8 mouse cellular contexts compared by ENCODE assay signal in genomic region chr14:31168425-31168824, GRCm38 (mm10). TPM values are rescaled to one million over a fixed set of nuclear protein-coding genes. Genes with fewer than 3 reads are reported as not detected.
DNase-seq lines count a peak whose midpoint lies in the region; ATAC-seq lines count a peak whose summit lies in the region.

Stab1 (minus strand) TSS chr14:31168641.

- H3K9me3 ChIP-seq in hindbrain, embryonic 16.5 days (ENCODE audit: control insufficient read depth, low read length): no peaks in the 10 kb centered on the region
- no peaks in the 10 kb centered on the region for H3K9me3 ChIP-seq in midbrain, embryonic 11.5 days (ENCODE audit: control insufficient read depth, low read length)

- intact Hi-C loops in left cerebral cortex, postnatal 4 days (cut with DNase I): no loop called here

- H3K27ac ChIP-seq in hindbrain, embryonic 16.5 days (ENCODE audit: low read depth, low read length): peak within 1 kb of the TSS; percentile 20; the same call in 1 of the 2 replicates
- no peak within 1 kb of the TSS for H3K27ac ChIP-seq in midbrain, embryonic 11.5 days (ENCODE audit: low read depth, low read length)

- H3K4me1 ChIP-seq in hindbrain, embryonic 16.5 days (ENCODE audit: control insufficient read depth, insufficient read depth, low read depth, low read length): peaks cover 5% of the 10 kb centered on the region
- no peaks in the 10 kb centered on the region for H3K4me1 ChIP-seq in midbrain, embryonic 11.5 days (ENCODE audit: control insufficient read depth, insufficient read depth, low read length)

- no peak for DNase-seq in frontal cortex, adult 2 months (ENCODE audit: extremely low spot score in 1 of 2, low spot score in 1 of 2)
- no peak for DNase-seq in gastrocnemius, postnatal 25 days
- no peak for DNase-seq in left cerebral cortex, postnatal 4 days
- no peak for DNase-seq in midbrain, embryonic 11.5 days (ENCODE audit: low spot score, missing footprints)
- no peak for DNase-seq in urinary bladder, postnatal 4 days (ENCODE audit: low spot score in 2 of 2)

- H3K36me3 ChIP-seq in hindbrain, embryonic 16.5 days (ENCODE audit: control insufficient read depth, insufficient read depth, low read length): peaks cover 28% of the 10 kb centered on the region
- H3K36me3 ChIP-seq in midbrain, embryonic 11.5 days (ENCODE audit: control insufficient read depth, insufficient read depth, low read length): peaks cover 32% of the 10 kb centered on the region

- 56% methylated on average over 10 of the region's 10 CpGs for WGBS in hindbrain, embryonic 16.5 days
- WGBS in midbrain, embryonic 11.5 days: 72% methylated on average over 10 of the region's 10 CpGs

- H3K4me3 ChIP-seq in hindbrain, embryonic 16.5 days (ENCODE audit: low read length): no peak within 1 kb of the TSS
- no peak within 1 kb of the TSS for H3K4me3 ChIP-seq in midbrain, embryonic 11.5 days (ENCODE audit: low read depth, low read length)

- H3K9ac ChIP-seq in hindbrain, embryonic 16.5 days (ENCODE audit: low read depth, low read length): 0 out of 2 replicates have a peak within 1 kb of the TSS, but pooled peaks have one; percentile 13
- H3K9ac ChIP-seq in midbrain, embryonic 11.5 days (ENCODE audit: low read length): no peak within 1 kb of the TSS

- H3K4me2 ChIP-seq in hindbrain, embryonic 16.5 days (ENCODE audit: low read length): no peak within 1 kb of the TSS
- H3K4me2 ChIP-seq in midbrain, embryonic 11.5 days: no peak within 1 kb of the TSS

- no peaks in the 10 kb centered on the region for H3K27me3 ChIP-seq in hindbrain, embryonic 16.5 days (replicated peaks; ENCODE audit: control insufficient read depth, insufficient read depth, low read length)
- H3K27me3 ChIP-seq in midbrain, embryonic 11.5 days (ENCODE audit: control insufficient read depth, insufficient read depth, low read length): no peaks in the 10 kb centered on the region

- no peak for ATAC-seq in frontal cortex, adult (ENCODE audit: low TSS enrichment)
- no peak for ATAC-seq in hindbrain, embryonic 16.5 days
- ATAC-seq in midbrain, embryonic 11.5 days (ENCODE audit: low FRiP score): no peak
- ATAC-seq in erythroid progenitor cell, adult 5-6 weeks (replicated peaks; ENCODE audit: low FRiP score, poor library complexity, severe bottlenecking): no peak

RNA-seq across cellular contexts. Expression of gene Stab1, which starts in this region (rescaled TPM):
- polyA plus RNA-seq in frontal cortex, adult 2 months (2012; rRNA removed): 15.5 and 19.1 TPM in 2 replicates
- total RNA-seq in gastrocnemius, postnatal 25 days (2021): 10 to 100 TPM; 15.8 to 26.6 TPM
- polyA plus RNA-seq in hindbrain, embryonic 16.5 days (2015; fragmentation: Nextera tagmentation; extraction: Ambion mirVana): 13.5 and 17.5 TPM in 2 replicates
- 10 to 100 TPM; 23.9 to 30.5 TPM for total RNA-seq in left cerebral cortex, postnatal 4 days (2021)
- polyA plus RNA-seq in midbrain, embryonic 11.5 days (2014; fragmentation: Nextera tagmentation; extraction: Ambion mirVana): 28.6 and 28.7 TPM in 2 replicates
- total RNA-seq in erythroid progenitor cell, adult 5-6 weeks (2015; ENCODE audit: low replicate concordance): 27.2 TPM in 1 of 2 replicates, not detected in the other
- total RNA-seq in erythroid progenitor cell, adult 5-6 weeks (2017; ENCODE audit: low replicate concordance): 0.64 TPM in 1 of 2 replicates, not detected in the other
